Mouse (Mus musculus) hindbrain, embryonic 10.5 days (tissue): Measurements from ENCODE around the gene Anks4b. TPM values are rescaled to one million over a fixed set of nuclear protein-coding genes. Genes with fewer than 3 reads are reported as not detected.

Source experiments
- DNase-seq: peaks from one replicate; pipeline ENCODE4 v3.0.0-alpha.2; 2017; ENCODE audit warnings: low spot score
- H3K27ac ChIP-seq: fragments of 300-500 bp; sonication (generic); 2 replicates; pipeline ENCODE4 v1.5.1; 2016; ENCODE audit warnings: mild to moderate bottlenecking, moderate library complexity
- H3K27me3 ChIP-seq: fragments of 300-500 bp; sonication (generic); 2 replicates; pipeline ENCODE4 v1.6.1; 2016; ENCODE audit warnings: mild to moderate bottlenecking; ENCODE audit not compliant: poor library complexity, insufficient read depth, severe bottlenecking
- H3K36me3 ChIP-seq: fragments of 300-500 bp; sonication (generic); 2 replicates; pipeline ENCODE4 v1.6.1; 2016; ENCODE audit warnings: mild to moderate bottlenecking, moderate library complexity
- H3K4me1 ChIP-seq: fragments of 300-500 bp; sonication (generic); replicated peaks from 2 replicates; pipeline ENCODE4 v1.6.1; 2016; ENCODE audit warnings: mild to moderate bottlenecking
- H3K4me3 ChIP-seq: fragments of 300-500 bp; sonication (generic); 2 replicates; pipeline ENCODE4 v1.5.1; 2016; ENCODE audit warnings: mild to moderate bottlenecking, moderate library complexity
- H3K9me3 ChIP-seq: fragments of 300-500 bp; sonication (generic); 2 replicates; pipeline ENCODE4 v1.6.1; 2016; ENCODE audit warnings: mild to moderate bottlenecking, moderate library complexity
- WGBS: fragments of 180-500 bp; shearing (Covaris S2); methylation state at CpG from one replicate; pipeline ENCODE4 v1.1.7; 2016; 5-methylcytosine and 5-hydroxymethylcytosine counted together
- polyA plus RNA-seq: library from polyadenylated mRNA; unstranded; fragments of >200 nt; fragmentation: Nextera tagmentation; extraction: Ambion mirVana; gene quantifications from 2 replicates; pipeline ENCODE4 v1.2.1, GENCODE M21; 2016

Anks4b gene
- polyA plus RNA-seq, 1 experiment from 2014 or later: 0.12 TPM

DNA sequence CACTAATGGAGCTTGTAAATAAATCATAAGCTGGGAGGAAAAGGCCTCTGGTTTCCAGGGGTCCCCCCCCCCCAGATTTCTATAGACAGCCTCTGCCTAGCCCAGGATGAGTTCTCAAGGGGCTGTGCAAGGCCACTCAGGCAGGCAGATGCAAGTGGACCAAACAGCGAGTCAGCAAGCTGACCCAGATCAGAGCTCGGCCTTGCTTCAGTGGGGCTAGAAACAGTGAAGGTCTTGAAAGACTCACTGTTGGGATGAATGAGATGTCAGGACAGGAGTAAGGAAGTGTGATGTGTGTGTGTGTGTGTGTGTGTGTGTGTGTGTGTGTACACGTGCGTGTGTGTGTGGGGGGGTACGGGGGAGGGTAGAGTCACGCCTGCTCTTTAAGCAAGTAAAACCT, 19.2 kb downstream of the Anks4b start:
- no peaks in the 10 kb centered on the region for H3K36me3 ChIP-seq
- 0 out of 2 replicates have a peak, but pooled peaks cover 8% of the 10 kb centered on the region for H3K4me1 ChIP-seq
- WGBS: 83% methylated on average over 6 of the region's 6 CpGs

DNA sequence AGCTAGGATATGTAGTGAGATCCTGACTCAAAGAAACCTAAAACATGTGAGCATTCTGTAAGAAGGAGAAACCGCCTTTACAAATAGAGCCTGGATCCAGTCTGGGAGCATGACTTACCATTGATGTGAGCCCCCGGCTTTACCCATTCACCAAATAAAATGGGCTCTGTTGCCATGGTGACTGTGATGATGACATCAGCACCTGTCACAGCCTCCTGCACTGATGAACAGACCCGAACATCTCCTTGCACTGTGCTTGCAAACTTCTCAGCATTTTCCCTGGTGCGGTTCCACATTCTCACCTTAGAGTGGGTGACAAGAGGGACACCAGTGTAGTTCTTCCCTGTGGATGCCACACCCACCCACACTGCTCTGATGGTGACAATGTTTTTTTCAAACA, 21.5 kb downstream of the Anks4b start:
- H3K27ac ChIP-seq: no peak overlapping the region
- H3K9me3 ChIP-seq: no peaks in the 10 kb centered on the region
- WGBS: 79% methylated on average over 4 of the region's 4 CpGs
- no peak for DNase-seq
- H3K4me1 ChIP-seq: 0 out of 2 replicates have a peak, but pooled peaks cover 6% of the 10 kb centered on the region
- no peaks in the 10 kb centered on the region for H3K36me3 ChIP-seq
- H3K4me3 ChIP-seq: no peak overlapping the region
- peaks cover 9% of the 10 kb centered on the region for H3K27me3 ChIP-seq

More for the DNA sequence above, 19.2 kb downstream of the Anks4b start:
- H3K4me3 ChIP-seq: no peak overlapping the region
- H3K27ac ChIP-seq: no peak overlapping the region
- no peaks in the 10 kb centered on the region for H3K9me3 ChIP-seq
- no peak for DNase-seq
- H3K27me3 ChIP-seq: no peaks in the 10 kb centered on the region

DNA sequence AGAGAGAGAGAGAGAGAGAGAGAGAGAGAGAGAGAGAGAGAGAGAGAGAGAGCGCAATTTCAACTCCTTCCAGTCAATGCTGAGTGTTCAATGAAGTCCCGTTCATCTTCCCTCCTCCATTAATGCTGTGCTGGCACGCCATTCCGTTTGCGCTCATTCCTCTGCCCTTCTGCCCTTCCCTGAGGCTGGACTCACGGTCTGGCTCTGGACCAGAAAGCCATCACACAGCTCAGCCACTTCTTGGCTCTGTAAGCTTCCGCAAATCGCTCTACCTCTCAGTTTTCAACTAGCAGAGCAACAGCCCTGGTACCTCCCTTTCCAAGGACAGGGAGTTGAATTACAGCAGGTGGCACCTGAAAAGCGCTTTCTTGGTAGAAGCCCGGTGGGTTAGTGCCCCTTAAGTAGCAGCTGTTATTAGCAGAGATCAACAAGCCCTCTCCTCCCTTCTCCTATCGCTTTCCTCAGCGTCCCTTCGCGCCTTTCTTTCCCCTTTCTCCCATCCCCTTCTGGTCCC, 27.6 kb downstream of the Anks4b start:
- H3K27me3 ChIP-seq: peaks cover 41% of the 10 kb centered on the region

DNA sequence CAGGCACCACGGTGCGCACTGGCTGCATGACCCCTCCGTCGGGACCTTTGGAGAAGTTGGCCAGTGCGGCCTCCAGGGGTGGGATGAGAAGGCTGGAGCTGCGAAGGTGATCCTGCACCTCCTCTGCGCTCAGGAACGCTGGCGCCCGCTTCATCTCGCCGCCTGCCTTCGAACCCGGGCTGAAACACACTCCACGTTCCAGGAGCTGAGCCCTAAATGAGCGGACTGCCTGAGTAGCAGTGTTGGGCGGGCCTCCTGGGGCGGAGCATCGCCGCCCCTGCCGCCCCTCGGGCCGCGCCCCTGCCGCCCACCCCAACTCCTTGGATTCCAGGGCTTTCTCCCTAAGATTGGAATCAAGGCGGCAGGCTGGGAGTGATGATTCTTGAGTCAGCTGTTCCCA, 28.1 kb downstream of the Anks4b start, which contains the start of gene Crym:
TSS of gene Crym (minus strand) at position 341 of the 400 bp plus-strand sequence.
- no peaks in the 10 kb centered on the region for H3K36me3 ChIP-seq
- 0 out of 2 replicates have a peak within 1 kb of the TSS, but pooled peaks have one; percentile 66 for H3K27ac ChIP-seq
- H3K4me1 ChIP-seq: peaks cover 15% of the 10 kb centered on the region
- no peaks in the 10 kb centered on the region for H3K9me3 ChIP-seq
- DNase-seq: no peak
- H3K27me3 ChIP-seq: peaks cover 41% of the 10 kb centered on the region
- peak within 1 kb of the TSS; percentile 48 for H3K4me3 ChIP-seq
- WGBS: 5% methylated on average over 26 of the region's 26 CpGs

More for the DNA sequence above, 27.6 kb downstream of the Anks4b start:
- peak; percentile 15 for DNase-seq
- Histone ChIP-seq H3K4me1 (peaks cover 15% of the 10 kb centered on the region), H3K36me3 (no peaks in the 10 kb centered on the region), H3K9me3 (no peaks in the 10 kb centered on the region), H3K27ac (0 out of 2 replicates have a peak overlapping the region, but pooled peaks have one; percentile 66), H3K4me3 (peak overlapping the region; percentile 48)
- 4% methylated on average over 14 of the region's 14 CpGs for WGBS

DNA sequence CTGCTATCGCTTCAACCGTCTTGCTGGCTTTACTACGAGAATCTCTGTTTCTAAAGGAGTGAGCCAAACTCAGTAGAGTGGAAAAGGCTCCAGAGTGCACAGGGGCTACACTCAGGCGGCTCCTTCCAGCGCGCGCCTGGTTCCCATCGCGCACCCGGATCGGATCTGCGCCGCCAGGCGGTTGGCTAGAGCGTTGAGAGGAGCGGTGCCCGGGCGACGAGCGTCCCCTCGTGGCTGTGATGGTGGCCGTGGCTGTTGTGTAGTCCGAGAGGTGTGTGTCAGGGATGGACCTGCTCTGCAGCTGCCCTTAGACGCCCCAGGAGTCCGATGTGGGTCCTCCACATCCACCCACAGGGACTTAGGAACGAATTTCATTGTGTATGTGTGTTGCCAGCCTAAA, 30.1 kb downstream of the Anks4b start, which contains the start of gene Abca14:
TSS of gene Abca14 (plus strand) at position 173 of the 400 bp plus-strand sequence.
- peaks cover 15% of the 10 kb centered on the region for H3K4me1 ChIP-seq
- no peaks in the 10 kb centered on the region for H3K9me3 ChIP-seq
- H3K36me3 ChIP-seq: no peaks in the 10 kb centered on the region
- H3K27ac ChIP-seq: no peak within 1 kb of the TSS
- H3K4me3 ChIP-seq: no peak within 1 kb of the TSS
- peaks cover 41% of the 10 kb centered on the region for H3K27me3 ChIP-seq
- WGBS: 4% methylated on average over 26 of the region's 26 CpGs
- DNase-seq: peak; percentile 87

DNA sequence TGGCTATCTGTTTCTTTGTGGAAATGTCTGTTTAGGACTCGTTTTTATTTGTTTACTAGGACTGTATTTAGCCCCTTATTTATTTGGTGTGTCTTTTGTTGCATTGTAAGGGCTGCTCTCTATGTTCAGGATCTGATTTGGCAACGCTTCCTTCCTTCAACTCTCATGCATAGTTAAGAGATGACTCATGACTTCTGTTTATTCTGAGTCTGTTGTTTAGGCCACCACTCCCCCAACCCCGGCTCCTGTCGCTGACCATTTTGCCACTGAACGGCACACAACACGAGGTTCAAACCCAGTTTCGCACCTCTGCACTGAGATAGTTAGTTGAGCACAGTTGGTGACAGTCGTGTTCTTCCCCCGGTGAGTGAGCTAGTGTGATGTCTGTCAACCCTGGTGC, 32.3 kb downstream of the Anks4b start:
- DNase-seq: no peak
- Histone ChIP-seq H3K9me3 (no peaks in the 10 kb centered on the region), H3K36me3 (no peaks in the 10 kb centered on the region), H3K27ac (no peak overlapping the region), H3K4me1 (peaks cover 10% of the 10 kb centered on the region), H3K4me3 (no peak overlapping the region), H3K27me3 (peaks cover 24% of the 10 kb centered on the region)
- WGBS: 75% methylated on average over 9 of the region's 9 CpGs

DNA sequence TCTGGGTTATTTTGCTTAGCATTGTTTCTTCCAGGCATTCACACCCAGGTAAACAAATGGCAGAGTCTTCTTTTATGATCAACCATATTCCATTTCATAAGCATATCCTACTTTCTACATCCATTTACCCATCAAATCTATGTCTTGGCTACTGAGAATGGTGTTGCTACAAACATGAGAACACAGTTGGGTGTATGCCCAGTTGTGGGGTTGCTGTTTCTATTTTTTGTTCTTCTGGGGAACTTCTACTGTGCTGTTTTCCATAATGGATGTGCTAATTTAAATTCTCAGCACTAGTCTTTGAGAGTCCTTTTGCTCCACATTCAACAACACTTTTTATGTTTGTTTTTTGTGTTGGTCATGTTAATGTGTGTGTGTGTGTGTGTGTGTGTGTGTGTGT, 54.9 kb downstream of the Anks4b start:
- Histone ChIP-seq H3K27ac (no peak overlapping the region), H3K4me1 (no peaks in the 10 kb centered on the region), H3K27me3 (no peaks in the 10 kb centered on the region), H3K36me3 (no peaks in the 10 kb centered on the region), H3K4me3 (no peak overlapping the region), H3K9me3 (no peaks in the 10 kb centered on the region)
- DNase-seq: no peak

Other genes with a start within 250 kb of the Anks4b start
- 0.24 TPM in 1 of 2 replicates, not detected in the other for gene Dnah3, start 78.6 kb upstream of the Anks4b start, polyA plus RNA-seq
- 25.1 and 27.3 TPM in 2 replicates for gene Tmem159, start 71.5 kb upstream of the Anks4b start, polyA plus RNA-seq
- gene Zp2, start 28.6 kb upstream of the Anks4b start, polyA plus RNA-seq: 0.11 TPM in 1 of 2 replicates, not detected in the other
- 40.4 and 50.4 TPM in 2 replicates for gene Crym, start 28.3 kb downstream of the Anks4b start, polyA plus RNA-seq
- gene Abca14, start 30.1 kb downstream of the Anks4b start, polyA plus RNA-seq: not detected in 2 replicates
- gene Abca15, start 154.8 kb downstream of the Anks4b start, polyA plus RNA-seq: not detected in 2 replicates
- gene Abca16, start 235.8 kb downstream of the Anks4b start, polyA plus RNA-seq: not detected in 2 replicates